Mouse (Mus musculus): ENCODE measurements at regions not wholly inside any gene's neighbourhood (a gene's known extent, or its start where the extent isn't known, plus 50 kb on each side); places are given as distances from the start of the nearest gene placed in this dataset.

GRCm38 (mm10) chr11:55772538-55772937 lies 164.5 kb upstream of the Glra1 start:
- peak; percentile 65 for DNase-seq

GRCm38 (mm10) chr11:55772107-55772506 lies 164.1 kb upstream of the Glra1 start:
- peak; percentile 70 for DNase-seq

- DNase-seq = peak; percentile 48
These were observed 156.8 kb upstream of the Glra1 start for GRCm38 (mm10) chr11:55764846-55765245.
